Mouse (Mus musculus): Measurements from ENCODE around the gene Adssl1.

DNA sequence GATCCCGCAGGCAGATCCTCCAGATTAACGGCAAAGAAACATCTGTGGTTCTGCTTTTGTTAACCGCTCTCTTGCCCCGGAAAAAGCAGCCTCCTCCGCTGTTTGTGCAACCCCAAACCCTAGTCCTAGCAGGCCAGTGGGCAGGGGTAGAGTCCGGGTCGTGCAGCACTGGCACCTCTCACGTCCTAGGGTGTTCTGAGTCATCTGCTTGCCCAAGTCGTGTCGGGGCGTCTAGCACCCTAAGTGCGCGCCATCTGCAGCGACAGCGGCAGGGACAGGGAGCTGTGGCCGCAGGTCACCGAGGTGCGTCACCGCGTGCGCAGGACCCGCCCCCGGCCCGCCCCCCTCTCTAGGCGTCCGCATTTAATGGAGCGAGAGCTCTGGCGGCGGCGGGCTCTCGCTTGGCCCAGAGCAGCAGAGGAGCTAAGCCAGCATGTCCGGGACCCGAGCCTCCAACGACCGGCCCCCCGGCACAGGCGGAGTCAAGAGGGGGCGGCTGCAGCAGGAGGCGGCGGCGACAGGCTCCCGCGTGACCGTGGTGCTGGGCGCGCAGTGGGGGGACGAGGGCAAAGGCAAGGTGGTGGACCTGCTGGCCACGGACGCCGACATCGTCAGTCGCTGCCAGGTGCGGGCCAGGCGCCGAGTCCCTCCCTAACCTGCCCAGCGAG, at the start of gene Adssl1:
- TF ChIP-seq ZKSCAN1 (IDR thresholded peaks at IDR 0.05; ENCODE audit: low read depth, low read length) (no peak), ZNF384 (IDR thresholded peaks at IDR 0.05; ENCODE audit: low read depth, low read length) (no peak), CTCF (IDR thresholded peaks at IDR 0.05 in 2 of 3, conservative IDR thresholded peaks at IDR 0.05 in 1 of 3; ENCODE audit: control insufficient read depth in 1 of 3, insufficient read depth in 1 of 3, low read depth in 2 of 3, low read length in 3 of 3, poor library complexity in 1 of 3, severe bottlenecking in 1 of 3) (no peak), POLR2AphosphoS5 (IDR thresholded peaks at IDR 0.05; ENCODE audit: borderline replicate concordance, low read depth, low read length) (no peak), E2F4 (IDR thresholded peaks at IDR 0.05; ENCODE audit: borderline replicate concordance, low read depth, low read length) (no peak), GABPA (IDR thresholded peaks at IDR 0.05; ENCODE audit: low read depth, low read length) (no peak), ETS1 (IDR thresholded peaks at IDR 0.05; ENCODE audit: low read depth, low read length) (no peak), ZC3H11A (IDR thresholded peaks at IDR 0.05; ENCODE audit: low read depth, low read length) (no peak), RAD21 (IDR thresholded peaks at IDR 0.05; ENCODE audit: low read depth, low read length) (no peak), POLR2A (IDR thresholded peaks at IDR 0.05; ENCODE audit: control insufficient read depth in 1 of 2, insufficient read depth in 1 of 2, low read depth in 1 of 2, low read length in 2 of 2, poor library complexity in 1 of 2) (no peak), MAZ (IDR thresholded peaks at IDR 0.05; ENCODE audit: low read depth, low read length) (no peak), HCFC1 (IDR thresholded peaks at IDR 0.05; ENCODE audit: low read depth, low read length) (no peak), SMC3 (IDR thresholded peaks at IDR 0.05; ENCODE audit: low read depth, low read length) (no peak)
